Mouse (Mus musculus) ES-Bruce4 (cell line): ENCODE measurements at regions not wholly inside any gene's neighbourhood (a gene's known extent, or its start where the extent isn't known, plus 50 kb on each side); places are given as distances from the start of the nearest gene placed in this dataset.

Source experiments
- H3K27ac ChIP-seq: 2 replicates; pipeline ENCODE4 v1.5.1; 2012; ENCODE audit warnings: low read length, inconsistent platforms; ENCODE audit not compliant: insufficient read depth
- H3K27me3 ChIP-seq: 2 replicates; pipeline ENCODE4 v1.6.1; 2012; ENCODE audit warnings: mild to moderate bottlenecking, low read length, inconsistent platforms; ENCODE audit not compliant: control insufficient read depth, poor library complexity, insufficient read depth, severe bottlenecking
- H3K36me3 ChIP-seq: 2 replicates; pipeline ENCODE4 v1.6.1; 2012; ENCODE audit warnings: inconsistent platforms, mild to moderate bottlenecking, low read length, moderate library complexity; ENCODE audit not compliant: control insufficient read depth, poor library complexity, insufficient read depth, severe bottlenecking
- H3K4me1 ChIP-seq: one replicate; pipeline ENCODE4 v1.8.1; 2011; ENCODE audit warnings: low read length; ENCODE audit not compliant: control insufficient read depth, insufficient read depth
- H3K4me3 ChIP-seq: 2 replicates; pipeline ENCODE4 v1.5.1; 2011; ENCODE audit warnings: low read depth, mild to moderate bottlenecking, low read length
- H3K9ac ChIP-seq: 2 replicates; pipeline ENCODE4 v1.6.1; 2012; ENCODE audit warnings: low read depth, mild to moderate bottlenecking, inconsistent platforms; ENCODE audit not compliant: poor library complexity, severe bottlenecking
- H3K9me3 ChIP-seq: replicated peaks from 2 replicates; pipeline ENCODE4 v1.6.1; 2012; ENCODE audit warnings: mild to moderate bottlenecking, low read length, inconsistent platforms; ENCODE audit not compliant: control insufficient read depth, poor library complexity, insufficient read depth, severe bottlenecking
- CTCF ChIP-seq: IDR thresholded peaks from one replicate; pipeline ENCODE4 v1.8.1; 2011; ENCODE audit warnings: low read depth, low read length
- EP300 ChIP-seq: IDR thresholded peaks from 2 replicates; pipeline ENCODE4 v1.6.1; 2011; ENCODE audit warnings: low read depth, low read length; ENCODE audit not compliant: insufficient read depth
- POLR2A ChIP-seq: IDR thresholded peaks from one replicate; pipeline ENCODE4 v1.8.1; 2011; ENCODE audit warnings: low read length; ENCODE audit not compliant: insufficient read depth

- Histone ChIP-seq H3K4me3 (no peak overlapping the region), H3K9ac (no peak overlapping the region), H3K27me3 (no peaks in the 10 kb centered on the region), H3K27ac (no peak overlapping the region), H3K36me3 (no peaks in the 10 kb centered on the region), H3K9me3 (peaks cover 25% of the 10 kb centered on the region), H3K4me1 (no peaks in the 10 kb centered on the region)
- TF ChIP-seq POLR2A: no peak
- TF ChIP-seq EP300: no peak
- TF ChIP-seq CTCF: no peak
Measured at GRCm38 (mm10) chr16:9135377-9135776, 305.5 kb downstream of the 1810013L24Rik start.

GRCm38 (mm10) chr16:9138552-9139224 is 308.8 kb downstream of the 1810013L24Rik start:
- Histone ChIP-seq H3K27me3 (no peaks in the 10 kb centered on the region), H3K36me3 (no peaks in the 10 kb centered on the region), H3K27ac (no peak overlapping the region), H3K4me3 (no peak overlapping the region), H3K9ac (no peak overlapping the region), H3K9me3 (peaks cover 5% of the 10 kb centered on the region), H3K4me1 (no peaks in the 10 kb centered on the region)
- no peak for TF ChIP-seq CTCF

GRCm38 (mm10) chr16:9139405-9139804 is 309.5 kb downstream of the 1810013L24Rik start:
- Histone ChIP-seq H3K9me3 (0 out of 2 replicates have a peak, but pooled peaks cover 5% of the 10 kb centered on the region), H3K4me1 (no peaks in the 10 kb centered on the region), H3K36me3 (no peaks in the 10 kb centered on the region), H3K27ac (no peak overlapping the region), H3K27me3 (no peaks in the 10 kb centered on the region), H3K4me3 (no peak overlapping the region), H3K9ac (no peak overlapping the region)
- no peak for TF ChIP-seq EP300
- no peak for TF ChIP-seq CTCF
- TF ChIP-seq POLR2A: no peak

GRCm38 (mm10) chr16:9149209-9150135 is 319.6 kb downstream of the 1810013L24Rik start:
- H3K9ac ChIP-seq: no peak overlapping the region
- H3K9me3 ChIP-seq: no peaks in the 10 kb centered on the region
- no peak overlapping the region for H3K4me3 ChIP-seq
- no peak for TF ChIP-seq CTCF
- TF ChIP-seq EP300: no peak
- no peak for TF ChIP-seq POLR2A
- H3K4me1 ChIP-seq: no peaks in the 10 kb centered on the region
- no peaks in the 10 kb centered on the region for H3K27me3 ChIP-seq
- no peaks in the 10 kb centered on the region for H3K36me3 ChIP-seq
- H3K27ac ChIP-seq: no peak overlapping the region

GRCm38 (mm10) chr16:9151936-9152335 is 322.0 kb downstream of the 1810013L24Rik start:
- Histone ChIP-seq H3K36me3 (no peaks in the 10 kb centered on the region), H3K9ac (no peak overlapping the region), H3K4me1 (no peaks in the 10 kb centered on the region)

GRCm38 (mm10) chr16:9153501-9153900 is 323.6 kb downstream of the 1810013L24Rik start:
- H3K9ac ChIP-seq: no peak overlapping the region
- TF ChIP-seq CTCF: no peak
- no peak for TF ChIP-seq POLR2A
- no peak for TF ChIP-seq EP300
- no peaks in the 10 kb centered on the region for H3K9me3 ChIP-seq
- no peaks in the 10 kb centered on the region for H3K4me1 ChIP-seq
- H3K27me3 ChIP-seq: no peaks in the 10 kb centered on the region
- H3K4me3 ChIP-seq: no peak overlapping the region
- no peaks in the 10 kb centered on the region for H3K36me3 ChIP-seq
- no peak overlapping the region for H3K27ac ChIP-seq

More at GRCm38 (mm10) chr16:9151936-9152335, 322.0 kb downstream of the 1810013L24Rik start:
- no peaks in the 10 kb centered on the region for H3K27me3 ChIP-seq
- H3K9me3 ChIP-seq: no peaks in the 10 kb centered on the region
- TF ChIP-seq EP300 (no peak), CTCF (no peak)
- no peak overlapping the region for H3K4me3 ChIP-seq
- no peak overlapping the region for H3K27ac ChIP-seq
